Mouse (Mus musculus) liver, embryonic 14.5 days (tissue): ENCODE results near the gene Sft2d2. TPM values are rescaled to one million over a fixed set of nuclear protein-coding genes. Genes with fewer than 3 reads are reported as not detected.

Source experiments
- ATAC-seq: fragments of 200-750 bp; cut with Nextera tagmentation; 2 replicates; pipeline ENCODE4 v1.8.0; 2017; ENCODE audit warnings: moderate number of reproducible peaks, mild to moderate bottlenecking, moderate library complexity; ENCODE audit not compliant: insufficient read depth
- DNase-seq, 3 experiments: peaks; one replicate each; pipeline ENCODE4 v3.0.0-alpha.2; 2012 to 2013; ENCODE audit warnings: low read depth in 3 of 3, low spot score in 3 of 3
- H3K27ac ChIP-seq: fragments of 300-500 bp; sonication (generic); 2 replicates; pipeline ENCODE4 v1.5.1; 2014; ENCODE audit warnings: moderate library complexity, mild to moderate bottlenecking, control low read depth, inconsistent platforms
- H3K27me3 ChIP-seq: fragments of 300-500 bp; sonication (generic); 2 replicates; pipeline ENCODE4 v1.6.1; 2014; ENCODE audit warnings: mild to moderate bottlenecking, low read length, moderate library complexity; ENCODE audit not compliant: control insufficient read depth, insufficient read depth
- H3K36me3 ChIP-seq: fragments of 300-500 bp; sonication (generic); replicated peaks from 2 replicates; pipeline ENCODE4 v1.6.1; 2014; ENCODE audit warnings: low read depth; ENCODE audit not compliant: control insufficient read depth, insufficient read depth
- H3K4me1 ChIP-seq, 2 experiments: fragments of 200-500 bp in 1 of 2; fragments of 300-500 bp in 1 of 2; sonication (generic) in 1 of 2; replicated peaks; 2 replicates each; pipeline ENCODE4 v1.6.1; 2012 to 2014; ENCODE audit warnings: antibody characterized with exemption in 1 of 2, inconsistent platforms in 1 of 2, low read length in 1 of 2; ENCODE audit not compliant: control insufficient read depth in 2 of 2, insufficient read depth in 2 of 2
- H3K4me2 ChIP-seq: fragments of 300-500 bp; sonication (generic); 2 replicates; pipeline ENCODE4 v1.6.1; 2014; ENCODE audit warnings: low read depth, mild to moderate bottlenecking, control low read depth, moderate library complexity
- H3K4me3 ChIP-seq, 2 experiments: fragments of 200-500 bp in 1 of 2; fragments of 300-500 bp in 1 of 2; sonication (generic) in 1 of 2; 2 replicates each; pipeline ENCODE4 v1.5.1; 2012 to 2014; ENCODE audit warnings: low read depth in 2 of 2, low read length in 2 of 2, mild to moderate bottlenecking in 2 of 2, control low read depth in 1 of 2, inconsistent platforms in 1 of 2, moderate library complexity in 1 of 2; ENCODE audit not compliant: insufficient read depth in 1 of 2
- H3K9ac ChIP-seq: fragments of 300-500 bp; sonication (generic); replicated peaks from 2 replicates; pipeline ENCODE4 v1.6.1; 2014; ENCODE audit warnings: mild to moderate bottlenecking, control low read depth, moderate library complexity
- H3K9me3 ChIP-seq: fragments of 300-500 bp; sonication (generic); 2 replicates; pipeline ENCODE4 v1.6.1; 2016; ENCODE audit warnings: low read length, mixed read lengths; ENCODE audit not compliant: control insufficient read depth
- CTCF ChIP-seq: IDR thresholded peaks from 2 replicates; pipeline ENCODE4 v1.5.1; 2016; ENCODE audit warnings: antibody characterized with exemption, low read depth, control low read depth
- EP300 ChIP-seq: IDR thresholded peaks from 2 replicates; pipeline ENCODE4 v1.6.1; 2016; ENCODE audit warnings: antibody characterized with exemption, low read depth
- WGBS: fragments of 180-500 bp; shearing (Covaris S2); extraction: QIAGEN DNeasy Blood & Tissue Kit; methylation state at CpG from one replicate; pipeline ENCODE4 v1.1.7; 2014; ENCODE audit not compliant: insufficient replicate concordance; 5-methylcytosine and 5-hydroxymethylcytosine counted together
- polyA plus RNA-seq, 2 experiments: library from polyadenylated mRNA; depleted of rRNA in 1 of 2; stranded (reverse) in 1 of 2; unstranded in 1 of 2; fragments of >200 nt; fragmentation: Nextera tagmentation in 1 of 2; extraction: Ambion mirVana in 1 of 2; gene quantifications; 2 replicates each; pipeline versions ENCODE4 v1.2.1 to v1.2.3; 2012 to 2014

Sft2d2 gene
- polyA plus RNA-seq (2012; rRNA removed) (5.0 and 5.1 TPM in 2 replicates), polyA plus RNA-seq (2014; fragmentation: Nextera tagmentation; extraction: Ambion mirVana) (8.0 and 8.8 TPM in 2 replicates)

GRCm38 (mm10) chr1:165193880-165194661 lies at the start of gene Sft2d2:
Sft2d2 (minus strand) TSS chr1:165194438.
- ATAC-seq: peak; percentile 98

GRCm38 (mm10) chr1:165236321-165237298 lies 42.4 kb upstream of the Sft2d2 start, which contains the start of gene Tiprl:
Tiprl (minus strand) TSS chr1:165236996.
- DNase-seq (peak; percentile 96 to 97 (median 97)), ATAC-seq (peak; percentile 98)
- H3K4me1 ChIP-seq: peaks cover 12 to 20% of the 10 kb centered on the region in 2 experiments; a peak in 3 of 4 replicates
- peak within 1 kb of the TSS; percentile 55 for H3K27ac ChIP-seq
- H3K9ac ChIP-seq: peak within 1 kb of the TSS; percentile 84
- no peaks in the 10 kb centered on the region for H3K36me3 ChIP-seq
- H3K4me2 ChIP-seq: peak within 1 kb of the TSS; percentile 85
- WGBS: under 1% methylated on average over 76 of the region's 76 CpGs
- no peaks in the 10 kb centered on the region for H3K27me3 ChIP-seq
- H3K9me3 ChIP-seq: no peaks in the 10 kb centered on the region
- TF ChIP-seq CTCF (no peak; the same call in 1 of the 2 replicates), EP300 (no peak)
- peak within 1 kb of the TSS; percentile 78 to 93 for H3K4me3 ChIP-seq

More at GRCm38 (mm10) chr1:165193880-165194661, at the start of gene Sft2d2:
- H3K4me2 ChIP-seq: peak within 1 kb of the TSS; percentile 96
- H3K4me1 ChIP-seq: peaks cover 12 to 22% of the 10 kb centered on the region in 2 experiments
- H3K9me3 ChIP-seq: no peaks in the 10 kb centered on the region
- under 1% methylated on average over 69 of the region's 69 CpGs for WGBS
- H3K27ac ChIP-seq: peak within 1 kb of the TSS; percentile 42
- H3K36me3 ChIP-seq: no peaks in the 10 kb centered on the region
- no peaks in the 10 kb centered on the region for H3K27me3 ChIP-seq
- peak within 1 kb of the TSS; percentile 57 to 82 for H3K4me3 ChIP-seq
- DNase-seq: peak; percentile 81 to 91 (median 84)
- H3K9ac ChIP-seq: peak within 1 kb of the TSS; percentile 72
- TF ChIP-seq EP300 (no peak), CTCF (peak; percentile 37)

GRCm38 (mm10) chr1:165235846-165236245 lies 41.6 kb upstream of the Sft2d2 start:
- 12% methylated on average over 10 of the region's 10 CpGs for WGBS
- Histone ChIP-seq H3K4me1 (peaks cover 12 to 20% of the 10 kb centered on the region in 2 experiments; a peak in 3 of 4 replicates), H3K4me3 (peak overlapping the region; percentile 78 to 83), H3K36me3 (no peaks in the 10 kb centered on the region), H3K9ac (peak overlapping the region; percentile 84), H3K9me3 (no peaks in the 10 kb centered on the region), H3K27me3 (no peaks in the 10 kb centered on the region), H3K27ac (peak overlapping the region; percentile 55), H3K4me2 (peak overlapping the region; percentile 77)
- DNase-seq: no peak
- ATAC-seq: no peak
- TF ChIP-seq EP300 (no peak), CTCF (no peak)

- 53% methylated on average over 2 of the region's 2 CpGs for WGBS
- DNase-seq (no peak), ATAC-seq (no peak)
- Histone ChIP-seq H3K9ac (no peak overlapping the region), H3K4me3 (no peak overlapping the region), H3K9me3 (no peaks in the 10 kb centered on the region), H3K27me3 (no peaks in the 10 kb centered on the region), H3K4me2 (no peak overlapping the region), H3K36me3 (no peaks in the 10 kb centered on the region), H3K27ac (no peak overlapping the region), H3K4me1 (peaks cover 12 to 20% of the 10 kb centered on the region in 2 experiments; a peak in 3 of 4 replicates)
- TF ChIP-seq CTCF (no peak), EP300 (no peak)
These were observed 39.6 kb upstream of the Sft2d2 start for GRCm38 (mm10) chr1:165233806-165234205.
